Mouse (Mus musculus): ENCODE measurements around the gene Borcs6. TPM values are rescaled to one million over a fixed set of nuclear protein-coding genes. Genes with fewer than 3 reads are reported as not detected.

The Borcs6 gene
- polyA plus RNA-seq, 1 experiment from 2014 or later: 20.1 TPM

- Histone ChIP-seq H3K27me3 (replicated peaks; ENCODE audit: insufficient read depth, low read length) (no peaks in the 10 kb centered on the region), H3K4me2 (replicated peaks; ENCODE audit: low read depth, low read length) (no peak overlapping the region), H3K4me3 (ENCODE audit: low read depth, low read length) (no peak overlapping the region), H3K9me3 (ENCODE audit: low read length) (no peaks in the 10 kb centered on the region), H3K27ac (ENCODE audit: low read length) (no peak overlapping the region), H3K4me1 (ENCODE audit: insufficient read depth, low read depth, low read length) (0 out of 2 replicates have a peak, but pooled peaks cover 3% of the 10 kb centered on the region), H3K9ac (replicated peaks; ENCODE audit: low read depth) (no peak overlapping the region), H3K36me3 (ENCODE audit: insufficient read depth, low read length) (peaks cover 54% of the 10 kb centered on the region)
- ATAC-seq (no peak), DNase-seq (ENCODE audit: low spot score) (peak; percentile 33)
- TF ChIP-seq EP300 (IDR thresholded peaks at IDR 0.05) (no peak), CTCF (IDR thresholded peaks at IDR 0.05) (no peak)
- 76% methylated on average over 13 of the region's 13 CpGs for WGBS
Measured at GRCm38 (mm10) chr11:69109032-69109900, 49.7 kb downstream of the Borcs6 start.

GRCm38 (mm10) chr11:69110319-69111046, 51.0 kb downstream of the Borcs6 start:
- no peaks in the 10 kb centered on the region for H3K9me3 ChIP-seq (ENCODE audit: low read length)
- no peak overlapping the region for H3K9ac ChIP-seq (replicated peaks; ENCODE audit: low read depth)
- WGBS: 2% methylated on average over 29 of the region's 30 CpGs

More at GRCm38 (mm10) chr11:69110319-69111046, 51.0 kb downstream of the Borcs6 start:
- Histone ChIP-seq H3K27ac (ENCODE audit: low read length) (no peak overlapping the region), H3K4me3 (ENCODE audit: low read depth, low read length) (peak overlapping the region; percentile 30), H3K36me3 (ENCODE audit: insufficient read depth, low read length) (peaks cover 42% of the 10 kb centered on the region), H3K27me3 (replicated peaks; ENCODE audit: insufficient read depth, low read length) (no peaks in the 10 kb centered on the region), H3K4me1 (ENCODE audit: insufficient read depth, low read depth, low read length) (0 out of 2 replicates have a peak, but pooled peaks cover 3% of the 10 kb centered on the region), H3K4me2 (replicated peaks; ENCODE audit: low read depth, low read length) (peak overlapping the region; percentile 49)
- ATAC-seq (peak; percentile 66), DNase-seq (ENCODE audit: low spot score) (peak; percentile 69)
- peak; percentile 44 for TF ChIP-seq EP300 (IDR thresholded peaks at IDR 0.05)
- TF ChIP-seq CTCF (IDR thresholded peaks at IDR 0.05): no peak

Other genes with a start within 250 kb of the Borcs6 start
- gene Ndel1, start 187.9 kb upstream of the Borcs6 start, polyA plus RNA-seq (2015; fragmentation: Nextera tagmentation; extraction: Ambion mirVana): 79.1 and 85.4 TPM in 2 replicates
- 0.16 and 0.19 TPM in 2 replicates for gene Rnf222, start 171.2 kb upstream of the Borcs6 start, polyA plus RNA-seq (2015; fragmentation: Nextera tagmentation; extraction: Ambion mirVana)
- 741 and 807 TPM in 2 replicates for gene Rpl26, start 158.1 kb upstream of the Borcs6 start, polyA plus RNA-seq (2015; fragmentation: Nextera tagmentation; extraction: Ambion mirVana)
- gene Odf4, start 132.6 kb upstream of the Borcs6 start, polyA plus RNA-seq (2015; fragmentation: Nextera tagmentation; extraction: Ambion mirVana): not detected in 2 replicates
- gene Arhgef15, start 102.2 kb upstream of the Borcs6 start, polyA plus RNA-seq (2015; fragmentation: Nextera tagmentation; extraction: Ambion mirVana): 24.2 and 30.7 TPM in 2 replicates
- 4.3 and 5.5 TPM in 2 replicates for gene Slc25a35, start 91.6 kb upstream of the Borcs6 start, polyA plus RNA-seq (2015; fragmentation: Nextera tagmentation; extraction: Ambion mirVana)
- gene Rangrf, start 84.5 kb upstream of the Borcs6 start, polyA plus RNA-seq (2015; fragmentation: Nextera tagmentation; extraction: Ambion mirVana): 16.0 and 18.3 TPM in 2 replicates
- gene Pfas, start 51.3 kb upstream of the Borcs6 start, polyA plus RNA-seq (2015; fragmentation: Nextera tagmentation; extraction: Ambion mirVana): 7.0 and 9.0 TPM in 2 replicates
- 12.2 and 12.3 TPM in 2 replicates for gene Ctc1, start 43.8 kb upstream of the Borcs6 start, polyA plus RNA-seq (2015; fragmentation: Nextera tagmentation; extraction: Ambion mirVana)
- 6.5 and 9.1 TPM in 2 replicates for gene Aurkb, start 14.1 kb upstream of the Borcs6 start, polyA plus RNA-seq (2015; fragmentation: Nextera tagmentation; extraction: Ambion mirVana)
- 62.9 and 70.0 TPM in 2 replicates for gene Tmem107, start 11.1 kb downstream of the Borcs6 start, polyA plus RNA-seq (2015; fragmentation: Nextera tagmentation; extraction: Ambion mirVana)
- gene Vamp2, start 28.8 kb downstream of the Borcs6 start, polyA plus RNA-seq (2015; fragmentation: Nextera tagmentation; extraction: Ambion mirVana): 45.0 and 50.6 TPM in 2 replicates
- gene Per1, start 35.5 kb downstream of the Borcs6 start, polyA plus RNA-seq (2015; fragmentation: Nextera tagmentation; extraction: Ambion mirVana): 16.6 and 30.0 TPM in 2 replicates
- gene Hes7, start 60.7 kb downstream of the Borcs6 start, polyA plus RNA-seq (2015; fragmentation: Nextera tagmentation; extraction: Ambion mirVana): 0.38 and 0.49 TPM in 2 replicates
- gene 9130213A22Rik, start 62.9 kb downstream of the Borcs6 start, polyA plus RNA-seq (2015; fragmentation: Nextera tagmentation; extraction: Ambion mirVana): 0.42 and 0.50 TPM in 2 replicates
- gene Aloxe3, start 66.2 kb downstream of the Borcs6 start, polyA plus RNA-seq (2015; fragmentation: Nextera tagmentation; extraction: Ambion mirVana): 0.13 and 0.44 TPM in 2 replicates
- not detected in 2 replicates for gene Alox12b, start 97.3 kb downstream of the Borcs6 start, polyA plus RNA-seq (2015; fragmentation: Nextera tagmentation; extraction: Ambion mirVana)
- gene Alox8, start 138.1 kb downstream of the Borcs6 start, polyA plus RNA-seq (2015; fragmentation: Nextera tagmentation; extraction: Ambion mirVana): 0.04 and 0.08 TPM in 2 replicates
- 0.04 TPM in 1 of 2 replicates, not detected in the other for gene Gucy2e, start 177.3 kb downstream of the Borcs6 start, polyA plus RNA-seq (2015; fragmentation: Nextera tagmentation; extraction: Ambion mirVana)

Measured in lung, postnatal 0 days (tissue).